Mouse (Mus musculus): ENCODE results near the gene Arhgef26.

DNA sequence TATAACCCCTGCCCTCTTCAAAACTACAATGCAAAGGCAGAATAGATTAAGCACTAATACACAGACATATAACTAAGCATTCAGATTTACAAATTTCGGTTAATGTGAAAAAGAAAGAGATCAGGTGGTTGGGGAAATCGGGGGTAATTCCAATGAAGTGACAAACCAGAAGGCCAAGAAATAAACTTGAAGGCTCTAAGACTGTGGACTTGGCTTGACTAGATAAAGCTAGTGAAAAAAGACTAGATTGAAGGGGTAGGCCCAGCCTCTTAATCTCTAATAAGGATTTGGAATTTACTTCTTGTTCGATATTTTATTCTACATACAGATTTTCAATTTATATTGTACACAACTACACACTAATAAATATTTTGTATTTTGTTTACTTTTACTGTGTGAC lies at the start of gene Arhgef26:
- no peak for TF ChIP-seq CTCF (IDR thresholded peaks at IDR 0.05; ENCODE audit: low read depth, low read length)
- TF ChIP-seq POLR2AphosphoS5 (IDR thresholded peaks at IDR 0.05; ENCODE audit: insufficient replicate concordance, low read depth, low read length) = no peak

Measured in G1E (cell line).